ENCODE assay signal across 8 mouse cellular contexts in genomic region chr17:27558845-27559244, GRCm38 (mm10). TPM values are rescaled to one million over a fixed set of nuclear protein-coding genes. Genes with fewer than 3 reads are reported as not detected.
DNase-seq lines count a peak whose midpoint lies in the region; ATAC-seq and TF ChIP-seq lines count a peak whose summit lies in the region.

No protein-coding gene starts in this region.

- H3K9me3 ChIP-seq in heart, embryonic 10.5 days, result no peaks in the 10 kb centered on the region
- no peaks in the 10 kb centered on the region for H3K9me3 ChIP-seq in E14TG2a.4 (ENCODE audit: low read length)
- H3K9me3 ChIP-seq in hindbrain, embryonic 11.5 days (ENCODE audit: control insufficient read depth, low read length), result no peaks in the 10 kb centered on the region

- intact Hi-C loops in gastrocnemius, postnatal 14 days (cut with DNase I; ENCODE audit: low total_unique reads), result no loop called here

- peak overlapping the region; percentile 97 for H3K4me3 ChIP-seq in heart, embryonic 10.5 days
- H3K4me3 ChIP-seq in E14TG2a.4 (replicated peaks; ENCODE audit: low read length) (peak overlapping the region; percentile 95), macrophage (ENCODE audit: inconsistent target) (peak overlapping the region; percentile 58)
- peak overlapping the region; percentile 85 for H3K4me3 ChIP-seq in hindbrain, embryonic 11.5 days (ENCODE audit: low read depth, low read length)

- H3K36me3 ChIP-seq in heart, embryonic 10.5 days, result peaks cover 27% of the 10 kb centered on the region
- peaks cover 42% of the 10 kb centered on the region for H3K36me3 ChIP-seq in E14TG2a.4 (ENCODE audit: insufficient read depth, low read length)
- no peaks in the 10 kb centered on the region for H3K36me3 ChIP-seq in hindbrain, embryonic 11.5 days (ENCODE audit: control insufficient read depth, insufficient read depth, low read length)
- peaks cover 9% of the 10 kb centered on the region; the same call in 1 of the 2 replicates for H3K36me3 ChIP-seq in macrophage (ENCODE audit: inconsistent target)

- peak overlapping the region; percentile 99 for H3K27ac ChIP-seq in heart, embryonic 10.5 days
- no peak overlapping the region for H3K27ac ChIP-seq in hindbrain, embryonic 11.5 days (ENCODE audit: low read depth, low read length)
- H3K27ac ChIP-seq in macrophage, result peak overlapping the region; percentile 68

- no peaks in the 10 kb centered on the region for H3K27me3 ChIP-seq in heart, embryonic 10.5 days (ENCODE audit: insufficient read depth, poor library complexity, severe bottlenecking)
- no peaks in the 10 kb centered on the region for H3K27me3 ChIP-seq in E14TG2a.4 (ENCODE audit: insufficient read depth, low read length)
- H3K27me3 ChIP-seq in hindbrain, embryonic 11.5 days (ENCODE audit: control insufficient read depth, insufficient read depth, low read length), result no peaks in the 10 kb centered on the region

- WGBS in heart, embryonic 10.5 days, result 20% methylated on average over 5 of the region's 5 CpGs
- 12% methylated on average over 5 of the region's 5 CpGs for WGBS in hindbrain, embryonic 11.5 days
- WGBS in macrophage (ENCODE audit: missing documents), result 26% methylated on average over 5 of the region's 5 CpGs

- no peak for ATAC-seq in hindbrain, embryonic 11.5 days (ENCODE audit: low FRiP score)

- peaks cover 53% of the 10 kb centered on the region for H3K79me2 ChIP-seq in macrophage (ENCODE audit: inconsistent target)

- peak overlapping the region; percentile 92 for H3K4me2 ChIP-seq in hindbrain, embryonic 11.5 days (replicated peaks; ENCODE audit: low read depth, low read length)

- H3K9ac ChIP-seq in hindbrain, embryonic 11.5 days (ENCODE audit: low read depth, low read length), result 0 out of 2 replicates have a peak overlapping the region, but pooled peaks have one; percentile 34

- no peak for TF ChIP-seq CTCF in E14TG2a.4 (conservative IDR thresholded peaks at IDR 0.05; ENCODE audit: low read length)

- H3K4me1 ChIP-seq in heart, embryonic 10.5 days, result peaks cover 72% of the 10 kb centered on the region
- H3K4me1 ChIP-seq in E14TG2a.4 (replicated peaks; ENCODE audit: low read depth, low read length), result peaks cover 59% of the 10 kb centered on the region
- peaks cover 17% of the 10 kb centered on the region for H3K4me1 ChIP-seq in hindbrain, embryonic 11.5 days (replicated peaks; ENCODE audit: control insufficient read depth, insufficient read depth, low read length)

- no peak for DNase-seq in heart, embryonic 10.5 days (ENCODE audit: low spot score)
- no peak for DNase-seq in heart, adult 8-10 months (ENCODE audit: low spot score)
- DNase-seq in hindbrain, embryonic 11.5 days (ENCODE audit: low spot score), result peak; percentile 22
- no peak for DNase-seq in adrenal gland, adult (ENCODE audit: inconsistent age in 2 of 2, low spot score in 1 of 2)
- no peak for DNase-seq in gastrocnemius, postnatal 14 days
- DNase-seq in right cerebral cortex, postnatal 10 days (ENCODE audit: low spot score in 2 of 2), result no peak

RNA-seq across cellular contexts. Expression of gene Hmga1, which starts 2.5 kb away (rescaled TPM):
- polyA plus RNA-seq in heart, embryonic 10.5 days (2016; fragmentation: Nextera tagmentation; extraction: Ambion mirVana), result 438 and 609 TPM in 2 replicates
- total RNA-seq in heart, adult 8-10 months (2022), result 10 to 100 TPM; 42.6 to 51.1 (median 46.9) TPM
- 305 and 319 TPM in 2 replicates for polyA plus RNA-seq in hindbrain, embryonic 11.5 days (2014; fragmentation: Nextera tagmentation; extraction: Ambion mirVana)
- total RNA-seq in macrophage (2018; cell fraction: chromatin; rRNA removed), result 100 to 1,000 TPM in 3 of 26 experiments, 10 to 100 TPM in 23; 28.3 to 118 (median 66.0) TPM
- 100 to 1,000 TPM; 322 to 681 (median 467) TPM for total RNA-seq in macrophage (2018; cell fraction: cytosol; rRNA removed)
- 100 to 1,000 TPM in 24 of 26 experiments, 10 to 100 TPM in 2; 62.1 to 302 (median 193) TPM for total RNA-seq in macrophage (2018; cell fraction: nucleus; rRNA removed)
- polyA plus RNA-seq in macrophage (2018), result 300 to 634 TPM (median 423 TPM) in 3 replicates
- 10 to 100 TPM; 17.2 to 18.7 TPM for total RNA-seq in gastrocnemius, postnatal 14 days (2021)

RNA-seq across cellular contexts. Expression of gene AI413582, which starts 6.7 kb away (rescaled TPM):
- 19.7 and 21.0 TPM in 2 replicates for polyA plus RNA-seq in heart, embryonic 10.5 days (2016; fragmentation: Nextera tagmentation; extraction: Ambion mirVana)
- total RNA-seq in heart, adult 8-10 months (2022), result 10 to 100 TPM in 2 of 4 experiments, 1 to 10 TPM in 2; 6.4 to 10.3 (median 9.9) TPM
- polyA plus RNA-seq in hindbrain, embryonic 11.5 days (2014; fragmentation: Nextera tagmentation; extraction: Ambion mirVana), result 17.1 and 19.0 TPM in 2 replicates
- 10 to 100 TPM; 10.6 to 63.5 (median 31.3) TPM for total RNA-seq in macrophage (2018; cell fraction: chromatin; rRNA removed)
- 100 to 1,000 TPM in 22 of 26 experiments, 10 to 100 TPM in 4; 81.5 to 158 (median 121) TPM for total RNA-seq in macrophage (2018; cell fraction: cytosol; rRNA removed)
- 10 to 100 TPM; 19.4 to 92.0 (median 44.1) TPM for total RNA-seq in macrophage (2018; cell fraction: nucleus; rRNA removed)
- polyA plus RNA-seq in macrophage (2018), result 42.9 to 137 TPM (median 117 TPM) in 3 replicates
- 1 to 10 TPM; 2.6 to 4.4 TPM for total RNA-seq in gastrocnemius, postnatal 14 days (2021)

RNA-seq across cellular contexts. Expression of gene Grm4, which starts 37.6 kb away (rescaled TPM):
- polyA plus RNA-seq in heart, embryonic 10.5 days (2016; fragmentation: Nextera tagmentation; extraction: Ambion mirVana), result 0.02 and 0.34 TPM in 2 replicates
- total RNA-seq in heart, adult 8-10 months (2022), result under 1 TPM in 3 of 4 experiments, not detected in 1; 0.16 to 0.30 (median 0.23) TPM
- 2.5 and 3.6 TPM in 2 replicates for polyA plus RNA-seq in hindbrain, embryonic 11.5 days (2014; fragmentation: Nextera tagmentation; extraction: Ambion mirVana)
- under 1 TPM in 1 of 26 experiments, not detected in 25; 0.56 TPM for total RNA-seq in macrophage (2018; cell fraction: chromatin; rRNA removed)
- not detected for total RNA-seq in macrophage (2018; cell fraction: cytosol; rRNA removed)
- total RNA-seq in macrophage (2018; cell fraction: nucleus; rRNA removed), result under 1 TPM in 2 of 26 experiments, not detected in 24; 0.24 to 0.27 TPM
- not detected in 3 replicates for polyA plus RNA-seq in macrophage (2018)
- not detected for total RNA-seq in gastrocnemius, postnatal 14 days (2021)
